Mouse (Mus musculus): Measurements from ENCODE around the gene Adck2.

- TF ChIP-seq CTCF (conservative IDR thresholded peaks at IDR 0.05; ENCODE audit: low read length) (no peak), POU5F1 (IDR thresholded peaks at IDR 0.05; ENCODE audit: borderline replicate concordance, low read length) (no peak), NANOG (IDR thresholded peaks at IDR 0.05; ENCODE audit: borderline replicate concordance, low read length) (no peak)
These were observed 5.9 kb downstream of the Adck2 start for GRCm38 (mm10) chr6:39579552-39579951.
